Mouse (Mus musculus) heart, adult 2 months (tissue): Measurements from ENCODE around the gene Cacna1g.

ENCODE experiments used
- CTCF ChIP-seq: fragments of 200-600 bp; IDR thresholded peaks from 2 replicates; pipeline ENCODE4 v1.8.1; 2022; ENCODE audit warnings: antibody characterized with exemption, mild to moderate bottlenecking, moderate library complexity
- POLR2A ChIP-seq: fragments of 200-500 bp; IDR thresholded peaks from 2 replicates; pipeline ENCODE4 v1.6.1; 2011; ENCODE audit warnings: mild to moderate bottlenecking, low read depth, low read length, control low read depth; ENCODE audit not compliant: insufficient read depth

DNA sequence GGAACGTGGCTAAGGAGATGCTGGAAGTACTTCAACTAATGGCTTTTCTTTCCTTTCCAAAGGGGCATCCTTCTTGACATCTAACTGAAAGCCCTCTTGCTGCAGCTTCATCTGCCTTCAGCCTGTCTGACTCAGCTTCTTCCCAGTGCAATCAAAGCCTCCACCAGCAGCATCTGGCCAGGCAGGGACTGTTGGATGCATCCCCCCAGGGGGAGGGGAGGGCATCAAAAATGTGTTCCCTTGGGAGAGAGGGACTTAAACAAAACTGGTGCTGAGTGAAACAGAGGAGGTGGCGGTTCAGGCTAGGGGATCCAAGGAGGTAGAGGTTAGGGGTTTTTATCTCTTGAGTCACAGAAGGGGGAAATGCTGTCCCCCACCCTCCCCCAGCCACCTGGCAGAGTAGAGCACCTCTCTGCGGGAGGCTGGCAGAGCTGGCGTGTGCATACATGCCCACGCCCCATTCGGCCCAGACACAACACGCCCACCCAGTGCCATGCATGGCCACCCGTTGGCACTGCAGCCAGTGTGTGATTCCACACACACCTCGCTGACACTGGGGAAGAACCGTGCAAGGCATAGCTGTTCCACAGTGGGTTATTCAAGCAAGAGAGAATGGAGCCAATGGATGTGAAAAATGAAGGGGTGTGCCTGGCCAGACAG is 18.7 kb downstream of the Cacna1g start:
- TF ChIP-seq CTCF (no peak), POLR2A (no peak)
